In the genomic region with DNA sequence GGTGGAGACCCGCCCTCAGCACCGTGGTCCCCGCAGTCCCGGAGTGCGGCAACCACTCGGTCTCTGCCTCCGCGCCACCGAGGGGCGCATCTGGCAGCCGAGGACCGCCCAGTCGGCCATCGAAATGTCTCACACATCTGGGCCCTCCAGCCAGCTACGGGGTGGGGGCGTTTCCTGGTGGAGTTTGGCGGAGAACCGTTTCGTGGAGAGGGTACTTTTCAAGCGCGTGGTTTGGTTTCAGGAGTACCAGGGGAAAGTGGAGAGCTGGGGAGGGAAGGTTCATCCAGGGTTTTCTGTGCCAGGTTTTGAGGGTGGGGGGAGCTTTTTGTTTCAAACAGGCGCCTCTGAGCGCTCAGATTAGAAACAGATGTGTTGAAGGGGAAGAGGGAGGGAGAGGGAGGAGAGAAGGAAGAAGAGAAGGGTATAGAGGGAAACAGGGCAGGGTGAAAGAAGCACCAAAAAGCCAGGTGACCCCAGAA, we compare ENCODE assay signal across 9 mouse cellular contexts. TPM values are rescaled to one million over a fixed set of nuclear protein-coding genes. Genes with fewer than 3 reads are reported as not detected.
DNase-seq lines count a peak whose midpoint lies in the region; ATAC-seq lines count a peak whose summit lies in the region.
"Had no signal": no experiment of that assay in that cellular context is flagged by ENCODE, and none has a peak within 500 bp of the region (broad histone marks: within the 10 kb centered on the region; RNA-seq: fewer than 3 reads in every experiment).

No protein-coding gene starts in this region.

- peak; percentile 53 for DNase-seq in cerebellum, adult 8-10 months
- DNase-seq in cerebellum, postnatal 25 days = no peak
- DNase-seq in right cerebral cortex, adult 2 months (ENCODE audit: low spot score in 2 of 2) = peak; percentile 44 to 45
- no peak for DNase-seq in right cerebral cortex, postnatal 25 days
- DNase-seq in gastrocnemius, adult 8-10 months (ENCODE audit: low spot score in 2 of 2) = peak; percentile 13 to 17
- DNase-seq in limb, embryonic 11.5 days (ENCODE audit: low spot score) = peak; percentile 83
- no peak for DNase-seq in adrenal gland, postnatal 36 days

- peak overlapping the region; percentile 99 for H3K27ac ChIP-seq in limb, embryonic 11.5 days (replicated peaks; ENCODE audit: low read depth, low read length)
- H3K27ac ChIP-seq in neural tube, embryonic 13.5 days (replicated peaks) = peak overlapping the region; percentile 98

- H3K27me3 ChIP-seq in limb, embryonic 11.5 days (ENCODE audit: control insufficient read depth, insufficient read depth, low read length) = no peaks in the 10 kb centered on the region
- H3K27me3 ChIP-seq in neural tube, embryonic 13.5 days = no peaks in the 10 kb centered on the region

- whole genome bisulfite sequencing in limb, embryonic 11.5 days = under 1% methylated on average over 23 of the region's 23 CpGs
- under 1% methylated on average over 23 of the region's 23 CpGs for WGBS in neural tube, embryonic 13.5 days

- H3K4me2 ChIP-seq in limb, embryonic 11.5 days (ENCODE audit: low read depth, severe bottlenecking) = peak overlapping the region; percentile 86
- H3K4me2 ChIP-seq in neural tube, embryonic 13.5 days = peak overlapping the region; percentile 73

- H3K36me3 ChIP-seq in limb, embryonic 11.5 days (ENCODE audit: control insufficient read depth, insufficient read depth, low read length) = no peaks in the 10 kb centered on the region
- H3K36me3 ChIP-seq in neural tube, embryonic 13.5 days = no peaks in the 10 kb centered on the region

- no peaks in the 10 kb centered on the region for H3K9me3 ChIP-seq in limb, embryonic 11.5 days (ENCODE audit: control insufficient read depth, low read length)
- H3K9me3 ChIP-seq in neural tube, embryonic 13.5 days = no peaks in the 10 kb centered on the region

- H3K4me1 ChIP-seq in limb, embryonic 11.5 days (ENCODE audit: control insufficient read depth, insufficient read depth, low read length) = 0 out of 2 replicates have a peak, but pooled peaks cover 9% of the 10 kb centered on the region
- peaks cover 42% of the 10 kb centered on the region for H3K4me1 ChIP-seq in neural tube, embryonic 13.5 days (replicated peaks)

- H3K4me3 ChIP-seq in limb, embryonic 11.5 days (ENCODE audit: low read depth, low read length) = peak overlapping the region; percentile 81
- peak overlapping the region; percentile 71 for H3K4me3 ChIP-seq in neural tube, embryonic 13.5 days

- H3K9ac ChIP-seq in limb, embryonic 11.5 days (ENCODE audit: low read length) = peak overlapping the region; percentile 99
- peak overlapping the region; percentile 97 for H3K9ac ChIP-seq in neural tube, embryonic 13.5 days

- ATAC-seq in limb, embryonic 11.5 days (ENCODE audit: insufficient number of reproducible peaks, low FRiP score, low TSS enrichment, low read depth) = peak; percentile 75
- peak; percentile 74 for ATAC-seq in neural tube, embryonic 13.5 days (ENCODE audit: low read depth)

RNA-seq across cellular contexts. Expression of a gene that starts 0.7 kb away (rescaled TPM):
- 1 to 10 TPM; 1.5 to 4.0 (median 2.5) TPM for total RNA-seq in gastrocnemius, adult 8-10 months (2022)
- polyA plus RNA-seq in limb, embryonic 11.5 days (2014; fragmentation: Nextera tagmentation; extraction: Ambion mirVana) = 62.7 and 65.3 TPM in 2 replicates
- polyA plus RNA-seq in neural tube, embryonic 13.5 days (2015; fragmentation: Nextera tagmentation; extraction: Ambion mirVana) = 51.5 and 52.0 TPM in 2 replicates
- total RNA-seq in adrenal gland, postnatal 36 days (2021) = 1 to 10 TPM; 5.2 to 6.9 TPM

RNA-seq across cellular contexts. Expression of a gene that starts 16.0 kb away (rescaled TPM):
- not detected for total RNA-seq in gastrocnemius, adult 8-10 months (2022)
- not detected in 2 replicates for polyA plus RNA-seq in limb, embryonic 11.5 days (2014; fragmentation: Nextera tagmentation; extraction: Ambion mirVana)
- polyA plus RNA-seq in neural tube, embryonic 13.5 days (2015; fragmentation: Nextera tagmentation; extraction: Ambion mirVana) = not detected in 2 replicates
- total RNA-seq in adrenal gland, postnatal 36 days (2021) = not detected
- total RNA-seq: hematopoietic stem cell, adult 5-6 weeks had no signal

Comparison
In these comparisons a context has a peak if more than half of its experiments do, and no peak if none do; other contexts are left out.
1. DNase-seq: peak in cerebellum, adult 8-10 months (single experiment), right cerebral cortex, adult 2 months (2 of 2), gastrocnemius, adult 8-10 months (2 of 2) and limb, embryonic 11.5 days (single experiment); none in cerebellum, postnatal 25 days (0 of 2), right cerebral cortex, postnatal 25 days (single experiment) and adrenal gland, postnatal 36 days (0 of 2).